Mouse (Mus musculus) ES-E14 (cell line): ENCODE results near the gene Gast. TPM values are rescaled to one million over a fixed set of nuclear protein-coding genes. Genes with fewer than 3 reads are reported as not detected.

Source experiments
- DNase-seq: peaks from one replicate; pipeline ENCODE4 v3.0.0-alpha.2; 2013; ENCODE audit warnings: low read depth, low spot score
- H3K27ac ChIP-seq: 2 replicates; pipeline ENCODE4 v1.5.1; 2012; ENCODE audit warnings: low read depth, mild to moderate bottlenecking, low read length, moderate library complexity, mixed read lengths; ENCODE audit not compliant: poor library complexity, insufficient read depth, severe bottlenecking
- H3K36me3 ChIP-seq: 2 replicates; pipeline ENCODE4 v1.6.1; 2012; ENCODE audit warnings: mild to moderate bottlenecking, low read length, moderate library complexity, mixed read lengths; ENCODE audit not compliant: control insufficient read depth, poor library complexity, insufficient read depth, severe bottlenecking
- H3K4me1 ChIP-seq, 2 experiments: fragments of 150-350 bp in 1 of 2; sonication (generic) in 1 of 2; 2 replicates each; pipeline ENCODE4 v1.6.1; 2012; ENCODE audit warnings: low read length in 2 of 2, mild to moderate bottlenecking in 1 of 2, mixed read lengths in 1 of 2; ENCODE audit not compliant: control insufficient read depth in 2 of 2, insufficient read depth in 2 of 2, poor library complexity in 1 of 2
- H3K4me3 ChIP-seq, 2 experiments: fragments of 150-350 bp in 1 of 2; sonication (generic) in 1 of 2; 2 replicates each; pipeline ENCODE4 v1.5.1; 2012; ENCODE audit warnings: low read length in 2 of 2, low read depth in 1 of 2, mild to moderate bottlenecking in 1 of 2, mixed read lengths in 1 of 2; ENCODE audit not compliant: insufficient read depth in 1 of 2, poor library complexity in 1 of 2, severe bottlenecking in 1 of 2
- H3K9ac ChIP-seq: 2 replicates; pipeline ENCODE4 v1.6.1; 2012; ENCODE audit warnings: low read depth, mild to moderate bottlenecking, low read length, mixed read lengths; ENCODE audit not compliant: poor library complexity, insufficient read depth, severe bottlenecking
- H3K9me3 ChIP-seq: fragments of 150-350 bp; sonication (generic); 2 replicates; pipeline ENCODE4 v1.6.1; 2012; ENCODE audit warnings: low read depth, mild to moderate bottlenecking, low read length; ENCODE audit not compliant: control insufficient read depth, insufficient read depth
- CHD2 ChIP-seq: IDR thresholded peaks from 2 replicates; pipeline ENCODE4 v1.6.1; 2014; ENCODE audit warnings: mild to moderate bottlenecking, low read depth, low read length, inconsistent platforms
- HCFC1 ChIP-seq: IDR thresholded peaks from 2 replicates; pipeline ENCODE4 v1.6.1; 2012; ENCODE audit warnings: low read length, inconsistent platforms, borderline replicate concordance; ENCODE audit not compliant: insufficient read depth
- MAFK ChIP-seq: IDR thresholded peaks from 2 replicates; pipeline ENCODE4 v1.6.1; 2014; ENCODE audit warnings: mild to moderate bottlenecking, low read depth, low read length, inconsistent platforms; ENCODE audit not compliant: insufficient read depth
- ZC3H11A ChIP-seq: IDR thresholded peaks from 2 replicates; pipeline ENCODE4 v1.6.1; 2012; ENCODE audit warnings: low read depth, mild to moderate bottlenecking, inconsistent platforms, low read length, borderline replicate concordance
- ZNF384 ChIP-seq: IDR thresholded peaks from 2 replicates; pipeline ENCODE4 v1.6.1; 2012; ENCODE audit warnings: low read depth, low read length, inconsistent platforms
- in situ Hi-C, 2 experiments: fragments of 600-800 bp; cut with MboI; formaldehyde crosslinking; loops; one replicate each; pipeline ENCODE4 v1.15.1; 2025; ENCODE audit warnings: low sequenced_read_pairs in 2 of 2, inconsistent platforms in 1 of 2; ENCODE audit not compliant: unreplicated experiment in 2 of 2
- total RNA-seq: library from RNA; depleted of rRNA; stranded (reverse); fragments of 300-350 nt; gene quantifications from 2 replicates; pipeline ENCODE4 v1.2.3, GENCODE M21; 2012

Gene Gast
- total RNA-seq, 1 experiment = 1.6 TPM

DNA sequence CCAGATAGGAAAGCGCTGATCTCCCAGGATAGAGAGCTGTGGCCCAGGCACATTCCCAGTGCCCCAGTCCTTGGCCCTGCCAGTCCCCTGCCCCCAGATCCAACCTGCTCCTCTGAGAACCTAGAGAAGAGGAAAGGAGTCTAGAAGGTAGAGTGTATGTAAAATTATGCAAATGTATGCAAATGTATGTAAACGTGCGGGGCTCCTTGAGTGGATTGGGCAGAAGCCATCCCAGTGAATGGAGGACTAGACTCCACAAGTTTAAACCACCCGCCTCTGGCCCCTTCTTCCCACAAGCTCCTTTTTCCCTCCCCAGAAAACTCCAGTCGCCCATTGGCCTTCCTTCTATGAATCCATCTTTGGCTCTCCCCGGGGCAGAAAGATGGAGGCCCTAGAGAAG lies 41.3 kb upstream of the Gast start:
- H3K4me1 ChIP-seq = peaks cover 0 to 6% of the 10 kb centered on the region in 2 experiments; a peak in 2 of 4 replicates
- in situ Hi-C loops = loop anchor here (5.0 to 25.0 kb wide), 6 partner anchors 88 to 906 kb away; partner anchors contain the start of genes Krt10 (in 1 of the 2) and Krt14 (in 1 of the 2)

DNA sequence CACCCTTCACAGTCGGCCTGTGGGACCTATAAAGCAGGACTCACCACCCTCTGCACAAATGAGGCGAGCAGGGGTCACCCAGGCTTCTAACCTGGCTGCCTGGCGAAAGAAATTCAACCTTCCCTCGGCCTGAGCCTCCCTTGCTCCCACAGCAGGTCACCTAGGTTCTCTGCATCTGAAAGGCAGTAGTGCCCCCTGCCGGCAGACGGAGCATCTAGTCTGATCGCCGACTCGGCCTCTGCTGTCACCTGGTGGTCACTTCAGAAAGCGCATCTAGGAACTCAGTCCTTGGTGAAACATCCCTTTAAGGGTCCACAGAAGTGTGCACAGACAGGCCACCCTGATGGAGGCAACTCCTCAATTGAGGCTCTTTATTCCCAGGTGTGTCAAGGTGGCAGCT lies 38.9 kb upstream of the Gast start:
- H3K9ac ChIP-seq = no peak overlapping the region
- no peak overlapping the region for H3K27ac ChIP-seq
- no peaks in the 10 kb centered on the region for H3K9me3 ChIP-seq
- DNase-seq = peak; percentile 83
- H3K4me3 ChIP-seq = no peak overlapping the region
- in situ Hi-C loops = loop anchor here (5.0 to 25.0 kb wide), 6 partner anchors 91 to 908 kb away; partner anchors contain the start of genes Krt10 (in 1 of the 2) and Krt14 (in 1 of the 2)
- TF ChIP-seq HCFC1 (no peak), ZC3H11A (peak; percentile 97)
- no peaks in the 10 kb centered on the region for H3K36me3 ChIP-seq
- H3K4me1 ChIP-seq = peaks cover 0 to 6% of the 10 kb centered on the region in 2 experiments; a peak in 2 of 4 replicates

More for the DNA sequence above, 41.3 kb upstream of the Gast start:
- no peaks in the 10 kb centered on the region for H3K36me3 ChIP-seq
- H3K9ac ChIP-seq = no peak overlapping the region
- H3K9me3 ChIP-seq = no peaks in the 10 kb centered on the region
- H3K4me3 ChIP-seq = no peak overlapping the region
- no peak for TF ChIP-seq ZNF384
- no peak for TF ChIP-seq ZC3H11A
- no peak for DNase-seq
- no peak overlapping the region for H3K27ac ChIP-seq

DNA sequence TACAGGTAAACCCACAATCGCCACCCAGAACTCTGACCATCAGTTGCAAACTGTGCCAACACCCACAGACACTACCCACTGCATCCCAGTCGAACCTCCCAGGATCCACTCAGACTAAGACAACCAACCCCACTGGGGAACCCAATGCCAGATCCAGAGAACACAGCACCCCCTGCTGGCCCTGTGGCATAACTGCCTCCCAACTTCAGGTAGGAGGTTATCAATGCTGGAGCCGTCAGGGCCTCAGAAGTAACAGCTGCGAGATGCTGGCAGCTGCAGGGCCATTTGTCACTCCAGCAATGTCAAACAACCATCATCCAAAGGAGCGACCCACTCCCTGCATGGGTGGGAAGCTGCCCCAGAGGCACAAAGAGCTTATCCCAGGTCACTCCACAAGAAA lies 36.4 kb upstream of the Gast start:
- TF ChIP-seq MAFK (no peak), ZNF384 (no peak), HCFC1 (no peak)
- DNase-seq = no peak
- H3K4me3 ChIP-seq = peak overlapping the region; percentile 15 to 56; a peak in 2 of 4 replicates
- H3K36me3 ChIP-seq = no peaks in the 10 kb centered on the region
- in situ Hi-C loops = loop anchor here (5.0 to 25.0 kb wide), 6 partner anchors 93 to 910 kb away; partner anchors contain the start of genes Krt10 (in 1 of the 2) and Krt14 (in 1 of the 2)
- H3K27ac ChIP-seq = no peak overlapping the region
- H3K9ac ChIP-seq = no peak overlapping the region
- peaks cover 0 to 3% of the 10 kb centered on the region in 2 experiments; a peak in 2 of 4 replicates for H3K4me1 ChIP-seq
- no peaks in the 10 kb centered on the region for H3K9me3 ChIP-seq

DNA sequence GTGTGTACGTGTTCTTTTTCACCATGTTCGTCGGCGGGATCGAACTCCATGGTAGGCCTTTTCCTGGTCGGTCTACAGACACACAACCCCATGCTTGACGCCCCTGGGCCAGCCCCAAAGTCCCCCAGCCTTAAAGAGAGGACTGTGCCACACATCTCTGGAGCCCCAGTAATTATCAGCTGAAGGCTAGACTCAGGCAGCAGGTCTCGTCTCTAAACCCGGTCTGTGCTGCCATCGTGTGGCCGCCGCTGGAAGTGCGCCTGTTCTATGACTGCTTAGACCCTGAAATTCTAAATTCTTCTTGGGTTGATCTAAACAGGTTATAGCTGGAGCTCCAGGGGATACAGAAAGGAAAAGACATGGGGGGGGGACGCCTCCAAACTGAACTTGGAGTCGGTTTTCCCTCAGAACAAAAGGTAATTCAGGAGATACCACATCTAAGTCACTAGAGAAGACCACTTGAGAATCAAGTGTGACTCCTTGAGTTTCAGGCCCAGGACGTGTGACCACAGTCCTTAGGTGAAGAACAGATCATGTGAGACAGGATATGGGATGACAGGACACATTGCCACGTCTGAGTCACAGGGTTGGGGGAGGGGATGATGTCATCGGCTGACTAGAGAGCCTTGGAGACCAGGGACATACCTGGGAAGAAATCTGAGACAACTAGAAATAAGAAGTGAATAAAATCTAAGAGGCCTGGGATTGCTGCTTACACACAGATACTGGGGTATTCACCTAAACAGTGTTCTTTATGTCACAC lies 35.8 kb upstream of the Gast start:
- in situ Hi-C loops = loop anchor here (5.0 to 25.0 kb wide), 6 partner anchors 94 to 911 kb away; partner anchors contain the start of genes Krt10 (in 1 of the 2) and Krt14 (in 1 of the 2)
- peak; percentile 83 for TF ChIP-seq ZC3H11A
- TF ChIP-seq HCFC1 = no peak
- no peaks in the 10 kb centered on the region for H3K36me3 ChIP-seq
- no peak for DNase-seq
- H3K9ac ChIP-seq = no peak overlapping the region
- peaks cover 0 to 3% of the 10 kb centered on the region in 2 experiments; a peak in 1 of 4 replicates for H3K4me1 ChIP-seq
- no peak overlapping the region for H3K27ac ChIP-seq
- peak overlapping the region; percentile 15 to 56; a peak in 3 of 4 replicates for H3K4me3 ChIP-seq
- H3K9me3 ChIP-seq = no peaks in the 10 kb centered on the region

DNA sequence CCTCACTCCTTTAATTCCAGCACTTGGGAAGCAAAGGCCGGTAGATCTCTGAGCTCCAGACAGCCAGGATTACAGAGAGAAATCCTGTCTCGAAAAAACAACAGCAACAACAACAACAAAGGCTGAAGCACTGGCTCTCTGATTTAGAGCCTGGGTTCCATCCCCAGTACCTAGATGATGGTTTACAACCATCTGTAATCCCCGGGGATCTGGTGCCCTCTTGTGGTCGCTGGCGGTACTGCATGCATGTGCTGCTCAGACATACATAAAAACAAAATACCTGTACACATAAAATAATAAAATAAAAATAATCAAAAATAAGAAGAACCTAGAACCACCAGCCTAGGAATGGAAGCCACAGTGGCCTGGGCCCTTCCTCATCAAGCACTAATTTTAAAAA lies 33.9 kb upstream of the Gast start:
- TF ChIP-seq CHD2 = no peak
- no peak for TF ChIP-seq ZNF384
- TF ChIP-seq HCFC1 = no peak
- TF ChIP-seq ZC3H11A = peak; percentile 56; the same call in 1 of the 2 replicates

More for the DNA sequence above, 33.9 kb upstream of the Gast start:
- in situ Hi-C loops = no loop called here
- H3K36me3 ChIP-seq = no peaks in the 10 kb centered on the region
- H3K9me3 ChIP-seq = no peaks in the 10 kb centered on the region
- H3K4me3 ChIP-seq = no peak overlapping the region
- no peak for DNase-seq
- H3K9ac ChIP-seq = no peak overlapping the region
- H3K4me1 ChIP-seq = peaks cover 0 to 1% of the 10 kb centered on the region in 2 experiments; a peak in 2 of 4 replicates
- no peak overlapping the region for H3K27ac ChIP-seq
